Mouse (Mus musculus) liver, embryonic 14.5 days (tissue): ENCODE measurements around the gene Peli1. TPM values are rescaled to one million over a fixed set of nuclear protein-coding genes. Genes with fewer than 3 reads are reported as not detected.

Experiments
- ATAC-seq: fragments of 200-750 bp; cut with Nextera tagmentation; 2 replicates; pipeline ENCODE4 v1.8.0; 2017; ENCODE audit warnings: moderate number of reproducible peaks, mild to moderate bottlenecking, moderate library complexity; ENCODE audit not compliant: insufficient read depth
- DNase-seq, 3 experiments: peaks; one replicate each; pipeline ENCODE4 v3.0.0-alpha.2; 2012 to 2013; ENCODE audit warnings: low read depth in 3 of 3, low spot score in 3 of 3
- H3K27ac ChIP-seq: fragments of 300-500 bp; sonication (generic); 2 replicates; pipeline ENCODE4 v1.5.1; 2014; ENCODE audit warnings: moderate library complexity, mild to moderate bottlenecking, control low read depth, inconsistent platforms
- H3K27me3 ChIP-seq: fragments of 300-500 bp; sonication (generic); 2 replicates; pipeline ENCODE4 v1.6.1; 2014; ENCODE audit warnings: mild to moderate bottlenecking, low read length, moderate library complexity; ENCODE audit not compliant: control insufficient read depth, insufficient read depth
- H3K36me3 ChIP-seq: fragments of 300-500 bp; sonication (generic); replicated peaks from 2 replicates; pipeline ENCODE4 v1.6.1; 2014; ENCODE audit warnings: low read depth; ENCODE audit not compliant: control insufficient read depth, insufficient read depth
- H3K4me1 ChIP-seq, 2 experiments: fragments of 200-500 bp in 1 of 2; fragments of 300-500 bp in 1 of 2; sonication (generic) in 1 of 2; replicated peaks; 2 replicates each; pipeline ENCODE4 v1.6.1; 2012 to 2014; ENCODE audit warnings: antibody characterized with exemption in 1 of 2, inconsistent platforms in 1 of 2, low read length in 1 of 2; ENCODE audit not compliant: control insufficient read depth in 2 of 2, insufficient read depth in 2 of 2
- H3K4me2 ChIP-seq: fragments of 300-500 bp; sonication (generic); 2 replicates; pipeline ENCODE4 v1.6.1; 2014; ENCODE audit warnings: low read depth, mild to moderate bottlenecking, control low read depth, moderate library complexity
- H3K4me3 ChIP-seq, 2 experiments: fragments of 200-500 bp in 1 of 2; fragments of 300-500 bp in 1 of 2; sonication (generic) in 1 of 2; 2 replicates each; pipeline ENCODE4 v1.5.1; 2012 to 2014; ENCODE audit warnings: low read depth in 2 of 2, low read length in 2 of 2, mild to moderate bottlenecking in 2 of 2, control low read depth in 1 of 2, inconsistent platforms in 1 of 2, moderate library complexity in 1 of 2; ENCODE audit not compliant: insufficient read depth in 1 of 2
- H3K9ac ChIP-seq: fragments of 300-500 bp; sonication (generic); replicated peaks from 2 replicates; pipeline ENCODE4 v1.6.1; 2014; ENCODE audit warnings: mild to moderate bottlenecking, control low read depth, moderate library complexity
- H3K9me3 ChIP-seq: fragments of 300-500 bp; sonication (generic); 2 replicates; pipeline ENCODE4 v1.6.1; 2016; ENCODE audit warnings: low read length, mixed read lengths; ENCODE audit not compliant: control insufficient read depth
- CTCF ChIP-seq: IDR thresholded peaks from 2 replicates; pipeline ENCODE4 v1.5.1; 2016; ENCODE audit warnings: antibody characterized with exemption, low read depth, control low read depth
- EP300 ChIP-seq: IDR thresholded peaks from 2 replicates; pipeline ENCODE4 v1.6.1; 2016; ENCODE audit warnings: antibody characterized with exemption, low read depth
- whole genome bisulfite sequencing: fragments of 180-500 bp; shearing (Covaris S2); extraction: QIAGEN DNeasy Blood & Tissue Kit; methylation state at CpG from one replicate; pipeline ENCODE4 v1.1.7; 2014; ENCODE audit not compliant: insufficient replicate concordance; 5-methylcytosine and 5-hydroxymethylcytosine counted together
- polyA plus RNA-seq, 2 experiments: library from polyadenylated mRNA; depleted of rRNA in 1 of 2; stranded (reverse) in 1 of 2; unstranded in 1 of 2; fragments of >200 nt; fragmentation: Nextera tagmentation in 1 of 2; extraction: Ambion mirVana in 1 of 2; gene quantifications; 2 replicates each; pipeline versions ENCODE4 v1.2.1 to v1.2.3; 2012 to 2014

Gene Peli1
- polyA plus RNA-seq, 2 experiments = 5.7 to 11.5 TPM

GRCm38 (mm10) chr11:21089571-21089970 lies 1.5 kb upstream of the Peli1 start:
- no peak for TF ChIP-seq EP300
- Histone ChIP-seq H3K4me3 (no peak overlapping the region), H3K9me3 (no peaks in the 10 kb centered on the region), H3K27me3 (no peaks in the 10 kb centered on the region; the same call in 1 of the 2 replicates), H3K27ac (no peak overlapping the region), H3K9ac (no peak overlapping the region), H3K4me1 (peaks cover 11 to 12% of the 10 kb centered on the region in 2 experiments), H3K4me2 (no peak overlapping the region), H3K36me3 (no peaks in the 10 kb centered on the region)
- no peak for ATAC-seq
- DNase-seq = no peak
- 37% methylated on average over 4 of the region's 4 CpGs for WGBS

- DNase-seq (peak; percentile 19 to 44 (median 31)), ATAC-seq (peak; percentile 72)
- H3K4me1 ChIP-seq = peaks cover 11 to 15% of the 10 kb centered on the region in 2 experiments
- TF ChIP-seq CTCF (no peak), EP300 (no peak)
- H3K27me3 ChIP-seq = no peaks in the 10 kb centered on the region
- H3K36me3 ChIP-seq = no peaks in the 10 kb centered on the region
- no peaks in the 10 kb centered on the region for H3K9me3 ChIP-seq
- peak overlapping the region; percentile 98 for H3K9ac ChIP-seq
- peak overlapping the region; percentile 91 for H3K27ac ChIP-seq
- peak overlapping the region; percentile 93 to 99 for H3K4me3 ChIP-seq
- 1% methylated on average over 87 of the region's 99 CpGs for WGBS
- H3K4me2 ChIP-seq = peak overlapping the region; percentile 95
Measured at GRCm38 (mm10) chr11:21091428-21092405, 626 bp downstream of the Peli1 start.

GRCm38 (mm10) chr11:21092621-21093020 lies 1.5 kb downstream of the Peli1 start:
- H3K9ac ChIP-seq = peak overlapping the region; percentile 98
- H3K9me3 ChIP-seq = no peaks in the 10 kb centered on the region
- no peak overlapping the region for H3K27ac ChIP-seq
- H3K27me3 ChIP-seq = no peaks in the 10 kb centered on the region
- 5% methylated on average over 7 of the region's 7 CpGs for WGBS
- ATAC-seq (no peak), DNase-seq (no peak)
- H3K4me3 ChIP-seq = peak overlapping the region; percentile 52 to 99
- TF ChIP-seq EP300 = no peak
- TF ChIP-seq CTCF = no peak
- no peaks in the 10 kb centered on the region for H3K36me3 ChIP-seq
- peak overlapping the region; percentile 95 for H3K4me2 ChIP-seq
- H3K4me1 ChIP-seq = peaks cover 11 to 15% of the 10 kb centered on the region in 2 experiments

DNA sequence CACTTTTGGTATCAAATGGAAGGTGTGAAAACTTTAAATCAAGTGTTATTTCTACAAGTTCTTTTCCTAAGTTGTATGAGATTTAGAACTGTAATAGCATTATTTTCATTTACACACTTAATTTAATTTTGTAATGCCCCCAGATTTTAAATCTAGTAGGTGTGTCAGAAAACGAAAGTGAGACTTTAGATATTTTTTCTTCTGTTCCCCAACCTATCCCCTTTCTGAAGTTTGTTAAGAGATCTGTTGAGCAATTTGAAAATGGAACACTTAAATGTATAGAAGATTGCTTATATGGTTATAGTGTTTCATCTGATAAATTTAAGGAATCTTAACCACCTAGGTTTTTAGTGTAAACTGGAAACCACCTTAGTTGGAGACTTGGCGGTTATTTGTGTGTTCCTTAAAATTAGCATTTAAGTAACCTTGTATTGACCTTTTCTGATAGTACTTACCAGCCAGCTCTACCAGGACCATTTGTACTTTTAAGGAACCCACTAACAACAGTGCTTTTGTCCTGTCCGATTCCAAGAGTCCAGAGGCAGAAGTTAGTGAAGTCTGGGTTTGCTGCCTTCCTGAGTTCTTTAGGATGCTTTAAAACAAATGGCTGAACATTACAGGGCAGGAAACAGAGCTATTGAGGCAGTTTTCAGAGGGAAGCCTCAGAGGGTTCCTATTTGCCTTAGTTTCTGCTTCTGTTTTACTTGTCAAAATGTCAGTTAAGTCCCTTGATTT lies 2.2 kb downstream of the Peli1 start:
- H3K27ac ChIP-seq = no peak overlapping the region
- no peaks in the 10 kb centered on the region for H3K36me3 ChIP-seq
- no peak for DNase-seq
- ATAC-seq = no peak
- H3K27me3 ChIP-seq = no peaks in the 10 kb centered on the region
- H3K4me3 ChIP-seq = peak overlapping the region in 1 of 2 experiments; percentile 23; a peak in 2 of 4 replicates
- peaks cover 11 to 15% of the 10 kb centered on the region in 2 experiments for H3K4me1 ChIP-seq
- H3K9me3 ChIP-seq = no peaks in the 10 kb centered on the region
- 48% methylated on average over 3 of the region's 3 CpGs for WGBS
- H3K4me2 ChIP-seq = peak overlapping the region; percentile 51
- TF ChIP-seq CTCF (no peak), EP300 (no peak)
- H3K9ac ChIP-seq = peak overlapping the region; percentile 27; the same call in 1 of the 2 replicates

- TF ChIP-seq CTCF (peak; percentile 45), EP300 (no peak)
- H3K4me3 ChIP-seq = no peak overlapping the region
- peaks cover 17 to 19% of the 10 kb centered on the region in 2 experiments for H3K4me1 ChIP-seq
- H3K9me3 ChIP-seq = no peaks in the 10 kb centered on the region
- ATAC-seq (no peak), DNase-seq (no peak)
- no peak overlapping the region for H3K9ac ChIP-seq
- 62% methylated on average over 2 of the region's 2 CpGs for WGBS
- no peaks in the 10 kb centered on the region for H3K36me3 ChIP-seq
- H3K27ac ChIP-seq = no peak overlapping the region
- no peak overlapping the region for H3K4me2 ChIP-seq
- no peaks in the 10 kb centered on the region for H3K27me3 ChIP-seq
Measured at GRCm38 (mm10) chr11:21096590-21096989, 5.5 kb downstream of the Peli1 start.
